Mouse (Mus musculus) erythroblast, adult 5-6 weeks (primary cell): ENCODE data around the gene Nacc1. TPM values are rescaled to one million over a fixed set of nuclear protein-coding genes. Genes with fewer than 3 reads are reported as not detected.

Source experiments
- ATAC-seq: replicated peaks from 2 replicates; pipeline ENCODE4 v1.8.0; 2016; ENCODE audit warnings: moderate number of reproducible peaks, mild to moderate bottlenecking, moderate TSS enrichment, inconsistent platforms; ENCODE audit not compliant: poor library complexity, low FRiP score, severe bottlenecking
- total RNA-seq, 2 experiments: library from RNA; stranded (forward) in 1 of 2; stranded (reverse) in 1 of 2; fragments of 150-400 nt in 1 of 2; fragments of 200-764, 138-1000 nt in 1 of 2; gene quantifications; 2 replicates each; pipeline versions ENCODE4 v1.2.3 to v1.2.4; 2015 to 2017; ENCODE audit warnings: low replicate concordance in 2 of 2

Gene Nacc1
- 12.7 and 19.9 TPM in 2 replicates for total RNA-seq (2015; ENCODE audit: low replicate concordance)
- 8.2 and 13.1 TPM in 2 replicates for total RNA-seq (2017; ENCODE audit: low replicate concordance)

DNA sequence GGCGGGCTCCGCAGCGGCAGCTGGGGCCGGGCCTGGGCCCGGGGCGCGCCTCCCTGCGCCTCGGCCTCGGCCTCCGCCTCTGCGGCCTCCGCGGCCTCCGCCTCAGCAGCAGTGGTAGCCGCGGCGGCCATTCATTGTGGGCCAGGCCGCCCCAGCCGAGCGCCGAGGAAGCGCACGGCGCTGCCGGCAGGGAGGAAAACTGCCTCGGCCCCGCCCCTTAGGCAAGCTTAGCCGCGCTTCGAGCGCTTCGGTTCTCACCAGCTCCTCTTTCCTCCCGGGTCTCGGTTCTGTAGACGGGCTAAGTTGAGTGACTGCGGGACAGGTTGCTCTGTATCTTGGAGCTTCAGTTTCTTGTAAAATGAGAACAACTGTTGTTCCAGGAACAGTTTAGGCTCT, at the start of gene Nacc1:
Nacc1 (minus strand) TSS at position 158 of the 396 bp plus-strand sequence.
- peak; percentile 82 for ATAC-seq

DNA sequence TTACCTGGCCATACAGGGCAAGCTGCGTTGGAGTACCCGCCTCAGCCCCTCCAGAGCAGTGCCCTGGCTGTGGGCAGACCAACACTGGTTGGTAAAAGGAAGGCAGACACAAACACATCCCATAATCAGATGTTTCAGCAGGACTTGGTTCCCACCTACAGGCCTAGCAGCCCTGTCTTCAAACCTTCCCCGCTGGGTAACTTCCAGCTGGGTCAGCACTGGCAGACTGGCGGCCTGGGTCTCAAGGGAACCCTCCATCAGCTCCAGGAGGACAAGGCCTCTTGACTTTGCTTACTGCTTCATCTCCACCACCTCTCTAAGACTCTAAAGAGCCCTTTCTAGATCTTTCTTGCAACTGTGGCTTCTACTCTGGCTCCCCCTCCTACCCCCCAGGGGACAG, 48.9 kb upstream of the Nacc1 start:
- ATAC-seq: no peak

DNA sequence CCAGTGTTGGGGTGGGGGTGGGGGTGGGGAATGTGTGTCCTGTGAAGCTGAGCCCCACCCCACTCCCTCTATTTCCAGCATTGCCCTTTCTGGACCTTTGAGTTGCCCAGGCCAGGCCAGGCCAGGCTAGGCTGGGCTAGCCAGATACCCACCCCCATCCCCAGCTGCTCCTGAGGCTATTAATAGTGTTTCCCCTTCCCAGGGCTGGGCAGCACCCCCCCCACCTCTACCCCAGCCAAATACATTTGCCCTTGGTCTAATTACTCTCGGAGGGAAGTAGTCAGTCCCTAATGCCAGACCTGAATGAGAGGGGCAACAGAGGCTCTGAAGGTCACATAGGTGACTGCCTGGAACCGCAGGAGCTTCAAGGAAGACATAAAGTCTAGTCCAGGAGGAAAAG, 47.9 kb upstream of the Nacc1 start:
- no peak for ATAC-seq

DNA sequence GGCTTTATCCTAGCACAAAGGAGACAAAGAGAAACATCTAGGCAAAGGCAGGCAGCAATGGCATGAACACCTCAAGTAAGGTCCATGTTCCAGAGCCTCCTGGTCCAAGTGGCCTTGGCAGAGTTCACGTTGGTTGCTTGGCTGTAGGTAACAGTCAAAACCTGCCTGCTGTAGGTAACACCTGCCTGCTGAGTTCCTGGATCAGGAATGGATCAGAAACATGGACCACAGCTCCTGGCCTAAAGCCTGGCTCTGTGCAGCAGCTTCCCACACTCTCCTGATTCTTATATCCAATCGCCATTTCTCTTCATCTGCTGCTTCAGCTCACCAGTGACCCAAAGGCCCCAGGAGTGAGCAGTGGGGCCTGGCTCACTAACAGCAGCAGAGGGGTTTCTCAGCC, 47.0 kb upstream of the Nacc1 start:
- ATAC-seq: no peak

DNA sequence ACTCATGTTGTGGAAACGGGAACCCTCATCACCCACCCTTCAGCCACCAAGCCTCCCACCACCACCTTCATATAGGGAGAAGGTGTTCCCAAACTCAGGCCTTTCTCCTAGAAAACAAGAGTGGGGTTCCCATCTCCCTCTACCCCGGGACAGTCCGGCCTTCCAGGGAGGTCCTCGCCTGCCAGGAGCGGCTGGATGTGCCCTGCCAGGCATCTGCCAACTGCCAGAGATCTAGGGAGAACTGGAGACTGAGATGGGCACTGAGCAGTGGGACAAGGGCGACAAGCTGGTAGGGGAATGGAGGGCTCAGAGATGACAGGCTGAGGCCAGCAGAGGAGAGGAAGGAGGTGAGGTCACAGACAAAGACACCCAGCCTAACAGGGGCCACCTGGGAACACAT, 46.3 kb upstream of the Nacc1 start:
- no peak for ATAC-seq

DNA sequence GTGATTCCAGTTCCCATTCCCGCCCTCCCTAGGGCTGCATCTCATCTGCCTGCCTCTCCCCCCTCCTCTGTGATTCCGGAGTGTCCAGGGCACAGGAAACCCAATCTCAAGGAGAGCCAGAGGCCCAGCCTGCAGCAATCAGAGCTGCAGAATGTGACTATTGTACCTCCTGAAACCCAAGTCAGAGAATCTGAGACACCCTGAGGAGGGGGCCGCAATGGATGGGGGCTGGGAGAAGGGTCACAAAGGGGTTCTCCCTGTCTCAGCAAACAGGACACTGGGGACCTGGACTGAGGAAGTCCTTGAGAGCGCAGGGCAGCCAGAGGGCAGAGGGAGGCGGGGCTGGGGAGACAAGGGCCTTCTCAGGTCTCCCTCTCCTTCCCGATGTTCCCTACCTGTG, 45.3 kb upstream of the Nacc1 start:
- no peak for ATAC-seq

DNA sequence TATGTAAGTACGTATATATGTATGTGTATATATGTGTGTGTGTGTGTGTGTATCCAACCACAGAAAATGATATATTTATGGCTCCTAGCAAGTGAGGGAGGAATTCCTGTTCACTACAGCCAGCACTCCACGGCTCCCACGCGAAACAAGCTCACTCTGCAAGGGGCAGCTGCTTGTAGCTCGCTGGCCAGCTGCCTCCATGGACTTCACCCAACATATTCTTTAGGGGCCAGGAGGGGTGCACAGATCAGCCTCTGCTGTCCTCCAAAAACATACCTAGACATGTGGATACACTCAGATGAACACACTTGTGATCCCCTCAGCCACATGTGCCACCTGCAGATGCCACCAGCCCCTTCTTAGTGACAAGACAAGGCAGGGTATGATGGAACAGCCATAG, 44.9 kb upstream of the Nacc1 start:
- ATAC-seq: no peak

DNA sequence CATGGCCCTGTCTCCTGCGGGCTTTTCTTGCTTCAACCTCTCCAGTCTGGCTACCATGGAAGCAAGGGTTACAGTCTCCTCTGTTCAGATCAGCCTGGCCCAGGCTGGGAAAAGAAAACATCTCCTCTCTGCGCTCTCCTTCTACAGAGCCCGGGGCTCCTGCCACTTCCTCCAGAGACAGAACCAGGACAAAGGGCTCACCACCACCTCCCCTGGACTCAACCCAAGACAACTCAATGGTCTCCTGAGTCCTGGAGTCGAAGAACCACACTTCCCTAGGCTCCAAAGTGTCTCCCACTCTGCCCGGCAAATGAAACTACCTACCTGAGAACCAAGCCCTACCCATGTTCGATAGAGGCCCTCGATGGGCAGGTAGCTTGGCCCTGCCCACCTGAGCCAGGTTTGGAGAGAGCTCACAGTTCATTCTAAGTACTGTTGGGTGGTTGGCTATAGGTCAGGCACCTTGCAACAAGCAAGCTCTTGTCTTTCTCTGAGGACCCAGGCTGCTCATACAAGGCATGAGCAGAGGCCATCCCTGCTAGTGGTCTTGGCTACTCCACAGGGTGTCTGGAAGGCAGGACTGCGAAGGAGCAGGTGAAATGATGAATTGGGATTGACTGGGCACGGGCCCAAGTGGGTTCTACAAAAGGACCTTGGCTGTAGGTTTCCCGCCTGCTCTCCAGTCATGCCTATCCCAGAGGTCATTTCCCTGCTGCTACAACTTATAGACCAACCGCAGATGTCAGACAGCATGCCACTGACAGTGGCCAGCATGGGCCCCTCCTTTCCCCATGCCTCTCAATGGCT, 43.9 kb upstream of the Nacc1 start:
- ATAC-seq: no peak; the same call in 1 of the 2 replicates

DNA sequence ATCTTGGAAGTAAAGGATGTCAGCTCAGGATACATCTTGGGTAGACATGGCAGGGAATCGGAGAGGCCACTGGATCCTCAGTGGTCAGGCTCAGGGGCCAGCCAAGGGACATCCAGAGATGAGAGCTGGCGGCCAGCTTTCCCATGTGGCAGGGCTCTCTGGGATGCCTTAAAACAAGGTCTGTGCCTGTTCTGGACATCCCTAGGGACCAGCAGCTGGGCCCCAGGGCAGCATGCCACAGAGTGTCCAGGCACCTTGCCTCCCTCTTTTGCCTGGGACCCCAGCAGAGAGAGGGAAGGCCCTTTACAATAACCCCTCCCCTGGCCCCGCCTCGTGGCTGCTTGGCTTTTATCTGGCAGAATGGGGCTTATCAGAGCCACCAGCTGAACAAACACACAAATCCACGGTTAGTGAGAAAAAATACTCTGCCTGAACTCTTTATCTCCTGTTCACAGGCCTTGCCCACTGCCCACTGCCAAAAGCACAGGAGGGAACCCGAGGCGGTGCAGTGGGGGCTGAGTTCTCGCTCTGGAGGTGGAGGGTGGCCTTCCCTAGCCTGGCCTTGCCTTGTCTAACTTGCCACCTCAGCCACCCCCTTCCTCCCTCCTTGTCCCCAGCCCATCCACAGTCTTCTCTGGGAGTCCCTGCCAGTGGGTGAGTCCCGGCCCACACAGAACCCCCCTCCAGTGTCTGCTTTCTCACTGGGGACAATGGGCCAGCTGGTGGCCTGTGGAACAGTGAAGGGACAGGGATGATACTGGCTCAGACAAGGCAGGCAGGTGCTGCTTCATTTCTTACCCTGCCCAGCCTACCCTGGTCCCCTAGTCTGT, 43.1 kb upstream of the Nacc1 start:
- ATAC-seq: peak; percentile 73

DNA sequence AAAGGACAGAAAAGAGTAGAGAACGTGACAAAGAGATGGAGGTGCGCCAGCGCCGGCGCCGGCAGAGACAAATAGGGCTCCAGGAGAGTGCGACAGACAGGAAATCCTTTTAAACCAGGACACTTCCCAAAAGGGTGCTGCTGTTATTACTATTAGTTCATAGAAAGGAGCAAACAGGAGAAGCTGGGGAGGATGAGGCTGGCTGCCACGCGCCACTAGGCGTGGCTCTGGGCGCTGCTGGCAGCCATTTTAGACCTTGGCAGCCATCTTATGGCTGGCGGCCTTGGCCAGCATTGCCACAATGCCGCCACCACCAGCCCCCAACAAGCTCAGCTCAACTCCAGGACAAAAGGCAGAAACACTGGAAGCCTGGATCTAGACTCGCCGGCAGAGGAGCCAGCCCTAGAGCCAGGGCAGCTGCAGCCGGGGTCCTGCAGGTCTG, 42.3 kb upstream of the Nacc1 start:
- no peak for ATAC-seq

DNA sequence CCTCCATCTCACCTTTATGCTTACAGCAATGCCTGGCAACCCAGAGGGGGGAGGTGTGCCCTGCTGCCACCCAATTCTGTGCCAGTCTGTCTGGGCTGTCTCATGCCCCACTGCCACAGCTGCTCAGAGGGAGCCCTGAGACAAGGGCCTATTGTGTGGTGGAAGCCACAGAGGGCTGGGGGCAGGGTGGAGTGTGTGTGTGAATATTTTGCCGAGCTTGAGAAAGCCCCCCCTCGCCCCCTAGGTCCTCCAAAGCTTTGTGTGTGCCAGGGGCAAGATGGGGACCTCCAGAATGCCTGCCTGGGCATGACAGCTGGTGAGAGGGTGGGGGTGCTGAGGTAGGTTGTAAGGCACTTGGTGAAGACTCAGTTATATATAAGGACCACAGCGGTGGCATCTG, 40.8 kb upstream of the Nacc1 start:
- ATAC-seq: no peak

DNA sequence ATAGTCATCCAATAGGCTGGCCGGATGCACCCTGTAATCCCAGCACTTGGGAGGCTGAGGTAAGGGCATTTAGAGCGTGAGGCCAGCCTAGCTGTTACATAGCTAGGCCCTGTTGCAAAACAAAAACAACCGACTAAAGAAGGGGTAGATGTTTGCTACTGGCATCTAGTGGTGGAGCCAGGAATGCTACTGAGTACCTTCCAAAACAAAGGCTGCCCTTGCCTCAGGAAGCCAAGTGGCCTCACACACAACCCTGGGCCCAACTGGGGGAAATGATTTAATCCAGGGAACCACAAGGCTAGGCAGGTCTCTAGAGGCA, 38.2 kb upstream of the Nacc1 start:
- ATAC-seq: peak; percentile 37

DNA sequence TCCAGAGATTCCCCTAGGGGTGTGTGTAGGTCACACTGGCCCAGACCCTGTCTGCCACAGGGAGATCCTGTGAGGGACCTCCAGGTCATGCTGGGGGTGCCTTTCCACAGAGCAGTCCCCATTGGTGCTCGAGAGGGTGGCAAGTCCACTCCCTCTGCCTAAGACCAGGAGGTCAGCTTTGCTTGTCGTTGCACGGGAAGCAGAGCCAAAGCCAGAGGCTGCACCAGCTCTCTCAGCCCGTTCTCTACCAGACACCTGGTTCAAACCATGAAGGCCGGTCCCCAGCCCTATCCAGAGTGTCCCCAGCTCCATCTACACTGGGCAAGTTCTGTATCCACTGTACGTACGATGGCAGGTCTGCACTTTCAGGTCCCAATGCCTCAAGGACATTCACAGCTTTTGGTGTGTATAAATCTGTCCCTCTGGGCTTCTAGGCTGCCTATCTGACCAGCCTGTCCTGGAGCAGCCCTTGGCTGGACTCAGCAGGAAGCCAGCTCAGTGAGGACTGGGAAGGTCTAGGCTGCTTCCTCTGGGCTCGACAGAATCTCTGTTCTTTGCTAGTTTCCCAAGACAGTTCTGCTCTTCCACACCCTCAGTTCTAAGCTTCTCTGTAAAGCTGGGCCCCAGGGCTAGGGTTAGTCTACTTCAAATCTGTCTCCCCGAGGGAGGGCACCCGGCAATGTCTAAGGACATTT, 37.7 kb upstream of the Nacc1 start:
- ATAC-seq: no peak

DNA sequence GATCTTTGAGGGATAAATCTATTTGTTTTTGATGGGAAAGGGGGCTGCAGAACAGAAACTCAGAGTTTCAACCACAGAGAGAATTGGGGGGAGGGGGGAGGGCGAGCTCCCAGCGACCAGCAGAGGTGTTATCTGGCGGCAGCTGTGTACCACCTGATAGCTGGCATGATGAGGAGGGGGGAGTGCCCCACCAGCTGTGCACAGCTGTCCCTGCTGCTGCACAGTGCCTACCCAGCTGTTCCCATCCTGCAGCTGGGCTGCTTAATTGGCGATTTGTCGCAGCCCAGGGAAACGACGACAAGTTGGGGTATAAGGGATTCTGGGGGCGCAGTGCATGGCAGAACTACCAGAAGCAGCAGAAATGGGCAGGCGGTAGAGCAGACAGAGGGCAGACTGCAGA, 37.0 kb upstream of the Nacc1 start:
- ATAC-seq: no peak

DNA sequence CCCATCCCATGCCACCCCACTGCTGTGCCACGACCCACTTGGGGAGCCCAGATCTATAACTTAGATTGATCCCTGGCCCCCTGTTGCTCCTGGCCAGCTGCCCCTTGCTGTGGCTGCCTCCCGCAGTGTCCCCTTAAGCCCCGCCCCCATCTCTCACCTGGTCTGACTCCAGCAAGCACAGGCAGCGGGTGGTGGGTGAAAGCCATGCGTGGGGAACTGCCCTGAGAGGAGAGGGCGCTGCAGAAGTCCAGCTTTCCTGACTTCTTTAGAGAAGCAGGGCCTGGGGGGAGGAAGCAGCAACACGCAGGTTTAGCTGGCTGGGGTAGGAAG, 35.9 kb upstream of the Nacc1 start:
- ATAC-seq: peak; percentile 51

DNA sequence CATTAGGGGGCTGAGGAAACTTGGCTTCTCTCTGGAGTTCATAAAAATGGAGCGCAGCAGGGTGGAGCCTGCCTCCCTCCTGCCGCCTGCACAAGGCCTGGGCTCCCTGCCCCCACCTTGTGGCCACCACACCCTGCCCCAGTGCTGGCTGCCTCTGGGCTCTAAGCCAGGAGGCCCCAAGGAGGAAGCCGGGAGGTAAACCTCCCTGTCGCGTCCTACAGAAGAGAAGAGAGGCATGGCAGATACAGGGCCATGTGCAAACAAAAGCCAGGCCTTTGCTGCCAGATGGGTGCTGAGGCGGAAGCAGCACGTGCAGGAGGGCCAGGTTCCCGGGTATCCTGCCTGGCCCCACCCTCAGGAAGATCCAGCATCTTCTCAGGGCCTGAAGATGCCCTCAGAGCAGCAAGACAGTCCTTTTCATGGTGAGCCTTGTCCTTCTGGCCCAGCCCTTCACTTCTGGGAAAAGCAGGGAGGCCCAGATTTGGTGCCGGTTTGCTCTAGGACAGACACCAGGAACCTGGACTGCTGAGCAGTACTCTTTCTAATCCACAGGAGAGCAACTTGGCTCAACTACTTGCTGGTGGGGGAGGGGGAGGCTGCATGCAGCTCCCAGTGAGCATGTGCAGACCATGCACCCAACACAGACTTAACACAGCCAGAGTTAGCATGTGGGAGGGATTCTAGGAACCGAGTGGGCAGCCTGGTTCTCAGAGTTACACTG, 35.3 kb upstream of the Nacc1 start, which contains the start of gene G430095P16Rik:
G430095P16Rik (plus strand) TSS at position 158 of the 721 bp plus-strand sequence.
- peak; percentile 81 for ATAC-seq

DNA sequence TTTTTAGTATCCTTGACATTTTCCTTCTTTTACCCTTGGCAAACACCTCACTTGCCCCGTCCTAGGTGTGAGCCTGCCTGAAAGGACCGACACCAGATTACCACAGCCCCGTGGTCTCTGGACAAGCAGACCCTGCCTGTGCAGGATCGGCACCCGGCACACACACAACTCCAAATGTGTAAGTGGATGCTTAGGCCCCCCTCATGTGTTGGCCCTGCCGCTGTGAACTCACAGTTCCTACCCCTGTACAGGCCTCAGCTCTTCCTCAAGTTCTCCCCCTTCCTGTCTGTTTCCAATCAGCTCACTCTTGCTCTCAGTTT, 34.8 kb upstream of the Nacc1 start:
- peak; percentile 11 for ATAC-seq

DNA sequence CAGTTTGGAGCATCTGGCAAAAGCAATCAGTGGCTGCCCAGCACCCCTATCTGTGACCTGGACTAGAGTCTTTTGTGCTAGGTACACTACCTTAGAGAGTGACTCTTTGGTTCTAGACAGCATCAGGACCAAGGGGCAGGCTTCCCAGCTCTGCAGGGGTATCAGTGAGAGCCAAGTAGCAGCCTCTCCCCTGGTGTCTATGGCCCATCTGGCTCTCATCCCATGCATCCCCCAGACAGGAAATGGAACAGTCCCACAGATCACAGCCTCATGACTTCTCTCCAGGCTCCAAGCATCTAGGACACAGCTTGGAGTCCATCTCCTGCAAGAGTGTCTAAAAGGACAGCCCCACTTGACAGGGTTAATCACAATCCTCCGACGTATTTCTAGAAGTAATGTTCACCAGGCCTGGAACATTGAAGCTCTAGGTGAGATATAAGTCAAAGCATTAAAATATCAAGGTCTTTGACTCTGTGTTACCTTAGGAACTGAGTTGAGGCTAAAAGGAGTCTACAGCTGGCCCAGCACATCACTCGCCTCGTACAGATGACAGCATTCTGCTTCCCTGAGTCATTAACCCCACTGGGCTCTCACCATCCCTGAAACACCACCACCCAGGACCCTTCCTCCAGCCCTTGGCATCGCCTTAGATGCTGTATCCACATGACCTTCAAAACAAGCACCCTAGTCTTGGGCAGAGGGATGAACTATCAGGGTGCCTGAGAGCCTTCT, 31.5 kb upstream of the Nacc1 start:
- no peak for ATAC-seq

DNA sequence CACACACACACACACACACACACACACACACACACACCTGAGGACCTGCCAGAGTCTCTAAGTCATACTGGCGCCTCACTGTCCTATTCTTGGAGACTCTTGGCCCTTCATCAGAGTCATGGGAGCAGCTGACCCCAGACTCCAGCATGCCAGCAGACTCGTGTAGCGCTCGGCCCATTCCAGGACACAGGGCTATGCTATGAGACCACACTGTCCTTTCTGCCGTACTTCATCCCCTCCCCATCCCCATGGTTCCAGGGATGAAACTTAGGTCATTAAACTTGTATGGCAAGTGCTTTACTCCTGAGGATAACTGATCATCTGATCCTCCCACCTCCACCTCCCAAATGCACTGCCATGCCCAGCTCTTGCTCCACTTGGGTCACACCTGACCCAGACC, 30.8 kb upstream of the Nacc1 start:
- no peak for ATAC-seq
